Mouse (Mus musculus) liver, adult 2 months (tissue): ENCODE data around the gene Abcb6.
A peak's percentile ranks its signal among the peaks of the same experiment; 100 is the strongest.

Source experiments
- CTCF ChIP-seq: fragments of 200-500 bp; IDR thresholded peaks from 2 replicates; pipeline ENCODE4 v1.5.1; 2011; ENCODE audit warnings: low read depth, low read length, control low read depth
- POLR2A ChIP-seq: fragments of 200-500 bp; IDR thresholded peaks from 2 replicates; pipeline ENCODE4 v1.6.1; 2011; ENCODE audit warnings: low read length, control low read depth; ENCODE audit not compliant: insufficient read depth; ENCODE audit errors: extremely low read depth

DNA sequence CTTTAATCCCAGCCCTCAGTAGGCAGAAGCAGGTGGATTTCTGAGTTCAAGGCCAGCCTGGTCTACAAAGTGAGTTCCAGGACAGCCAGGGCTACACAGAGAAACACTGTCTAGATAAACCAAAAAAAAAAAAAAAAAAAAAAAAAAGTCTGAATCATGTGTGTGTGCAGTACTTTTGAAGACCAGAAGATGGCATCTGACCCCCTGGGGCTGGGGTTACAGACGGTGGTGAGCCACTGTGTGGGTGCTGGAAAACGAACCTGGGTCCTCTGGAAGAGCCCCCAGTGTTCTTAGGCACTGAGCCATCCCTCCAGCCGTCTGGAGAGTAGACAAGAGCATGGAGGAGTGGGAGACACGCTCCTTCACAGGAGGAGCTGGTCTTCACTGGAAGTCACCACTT lies 2.0 kb upstream of the Abcb6 start:
- TF ChIP-seq CTCF (peak; percentile 29; the same call in 1 of the 2 replicates), POLR2A (no peak)
